Mouse (Mus musculus): Measurements from ENCODE around the gene Nfic.

Nfic gene

GRCm38 (mm10) chr10:81407539-81408423, 47.7 kb downstream of the Nfic start:
- intact Hi-C loops (cut with DNase I), result no loop called here

GRCm38 (mm10) chr10:81406504-81407440, 48.7 kb downstream of the Nfic start:
- intact Hi-C loops (cut with DNase I), result loop anchor here (1.0 kb wide), 1 partner anchor 11 kb away; no protein-coding TSS in a partner anchor

- intact Hi-C loops (cut with DNase I), result loop anchor here (1.0 kb wide), 1 partner anchor 10 kb away; no protein-coding TSS in a partner anchor
Observed at GRCm38 (mm10) chr10:81405588-81406201, 49.7 kb downstream of the Nfic start.

- intact Hi-C loops (cut with DNase I), result no loop called here
Observed at GRCm38 (mm10) chr10:81404720-81405119, 50.7 kb downstream of the Nfic start.

- intact Hi-C loops (cut with DNase I), result no loop called here
Observed at GRCm38 (mm10) chr10:81404082-81404481, 51.4 kb downstream of the Nfic start.

GRCm38 (mm10) chr10:81403511-81403910, 51.9 kb downstream of the Nfic start:
- intact Hi-C loops (cut with DNase I), result no loop called here

GRCm38 (mm10) chr10:81402227-81402765, 53.1 kb downstream of the Nfic start:
- intact Hi-C loops (cut with DNase I), result no loop called here

- intact Hi-C loops (cut with DNase I), result no loop called here
Observed at GRCm38 (mm10) chr10:81401521-81402226, 53.8 kb downstream of the Nfic start.

GRCm38 (mm10) chr10:81401205-81401520, 54.3 kb downstream of the Nfic start:
- intact Hi-C loops (cut with DNase I), result no loop called here

GRCm38 (mm10) chr10:81400371-81401204, 54.8 kb downstream of the Nfic start:
- intact Hi-C loops (cut with DNase I), result no loop called here

GRCm38 (mm10) chr10:81399798-81400308, 55.6 kb downstream of the Nfic start:
- intact Hi-C loops (cut with DNase I), result no loop called here

- intact Hi-C loops (cut with DNase I), result no loop called here
Observed at GRCm38 (mm10) chr10:81399296-81399695, 56.1 kb downstream of the Nfic start.

GRCm38 (mm10) chr10:81396749-81397148, 58.7 kb downstream of the Nfic start:
- intact Hi-C loops (cut with DNase I), result no loop called here

- intact Hi-C loops (cut with DNase I), result loop anchor here (1.0 to 2.0 kb wide), 2 partner anchors 10 to 55 kb away; no protein-coding TSS in a partner anchor
Observed at GRCm38 (mm10) chr10:81395865-81396264, 59.6 kb downstream of the Nfic start.

GRCm38 (mm10) chr10:81395127-81395526, 60.3 kb downstream of the Nfic start:
- intact Hi-C loops (cut with DNase I), result loop anchor here (1.0 to 2.0 kb wide), 2 partner anchors 11 to 56 kb away; no protein-coding TSS in a partner anchor

GRCm38 (mm10) chr10:81393456-81394063, 61.9 kb downstream of the Nfic start:
- intact Hi-C loops (cut with DNase I), result loop anchor here (2.0 kb wide), 1 partner anchor 57 kb away; no protein-coding TSS in a partner anchor

GRCm38 (mm10) chr10:81392781-81393185, 62.7 kb downstream of the Nfic start, which contains the start of gene Smim24:
Gene Smim24 (plus strand): TSS chr10:81393051.
- intact Hi-C loops (cut with DNase I), result no loop called here

GRCm38 (mm10) chr10:81392270-81392669, 63.2 kb downstream of the Nfic start:
- intact Hi-C loops (cut with DNase I), result no loop called here

GRCm38 (mm10) chr10:81390678-81390965, 64.8 kb downstream of the Nfic start:
- intact Hi-C loops (cut with DNase I), result no loop called here
